Mouse (Mus musculus): ENCODE measurements around the gene Micall1. TPM values are rescaled to one million over a fixed set of nuclear protein-coding genes. Genes with fewer than 3 reads are reported as not detected.

Gene Micall1
- total RNA-seq (2021) = 10 to 100 TPM; 51.9 to 57.7 TPM

DNA sequence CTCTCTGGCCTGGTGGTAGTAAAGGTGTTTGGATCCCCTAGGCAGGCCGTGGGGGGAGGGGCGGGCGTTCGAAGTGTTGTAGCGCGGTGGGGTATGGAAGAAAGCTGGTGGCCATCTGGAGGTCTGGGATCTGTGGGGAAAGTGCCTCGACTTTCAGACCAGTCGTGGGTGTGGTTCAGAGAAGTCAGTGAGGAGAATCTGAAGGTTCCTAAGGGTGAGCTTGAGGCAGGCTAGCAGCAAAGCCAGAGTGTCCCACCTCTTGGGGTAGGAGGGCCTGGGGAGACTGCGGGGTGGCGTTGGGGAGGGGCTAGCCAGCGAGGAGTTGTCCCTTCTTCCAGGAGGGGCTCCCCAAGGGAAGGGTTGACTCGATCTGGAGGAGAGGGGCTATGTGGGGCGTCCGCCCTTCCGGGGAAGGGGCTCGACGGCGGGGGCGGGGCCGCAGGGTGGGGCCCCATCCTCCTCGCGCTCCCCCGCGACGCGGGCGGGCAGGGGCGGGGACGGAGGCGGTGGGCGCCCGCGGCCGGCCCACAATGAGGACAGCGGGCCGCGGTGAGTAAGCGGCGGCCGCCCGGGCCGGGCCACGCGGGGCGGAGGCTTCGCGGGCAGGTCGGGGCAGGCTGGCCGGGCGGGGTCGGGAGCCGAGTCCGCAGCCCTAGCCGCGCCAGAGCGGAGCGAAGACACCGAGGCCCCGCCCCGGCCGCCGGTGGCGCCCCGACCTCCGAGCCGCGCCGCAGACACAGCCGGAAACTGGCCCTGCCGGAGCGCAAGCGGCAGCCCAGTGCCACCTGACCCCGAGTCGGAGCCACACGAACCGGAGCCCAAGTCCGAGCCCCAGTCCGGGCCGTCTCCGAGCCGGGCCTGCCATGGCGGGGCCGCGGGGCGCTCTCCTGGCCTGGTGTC is at the start of gene Micall1:
Gene Micall1 (plus strand): TSS at position 478 of the 900 bp plus-strand sequence.
- DNase-seq (ENCODE audit: low spot score) = peak; percentile 65
- intact Hi-C loops (cut with DNase I) = no loop called here

- DNase-seq (ENCODE audit: low spot score) = no peak
- intact Hi-C loops (cut with DNase I) = no loop called here
These were observed 47.7 kb upstream of the Micall1 start for GRCm38 (mm10) chr15:79060887-79061565.

DNA sequence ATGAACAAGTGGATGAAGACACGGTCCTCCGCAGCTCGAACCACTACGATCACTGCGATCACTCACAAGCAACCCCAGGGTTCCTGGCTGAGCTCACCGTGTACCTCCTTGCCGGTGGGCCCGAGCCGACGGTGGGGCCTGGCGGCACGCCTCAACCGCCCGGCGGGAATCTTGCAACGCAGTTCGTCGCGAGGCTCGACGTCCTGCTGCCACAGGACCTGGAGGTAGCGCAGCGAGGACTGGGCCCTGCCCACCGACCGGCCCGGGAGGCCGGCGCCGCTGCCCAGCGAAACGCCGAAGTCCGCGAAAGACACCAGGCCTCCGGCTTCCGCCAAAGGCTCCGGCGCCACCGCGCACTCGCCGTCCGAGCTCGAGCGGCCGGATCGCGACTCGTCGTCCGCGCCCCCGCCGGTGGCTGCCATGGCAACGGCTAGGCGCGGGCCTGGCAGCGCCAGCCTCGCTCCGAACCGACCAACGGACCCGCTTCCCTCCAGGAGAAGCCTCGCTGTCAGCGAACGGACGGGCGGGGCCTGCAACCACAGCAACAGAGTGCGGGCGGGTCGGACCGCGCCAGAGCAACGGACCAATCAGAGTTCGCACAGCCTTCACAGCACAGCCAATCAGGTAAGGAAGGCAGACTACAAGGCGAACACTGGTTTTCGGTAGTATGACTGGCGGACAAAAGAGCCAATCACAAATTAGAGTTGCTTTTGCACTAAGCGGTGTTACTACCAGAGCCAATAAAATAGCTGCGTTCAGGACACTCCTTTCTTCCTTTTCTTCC is 46.1 kb upstream of the Micall1 start, which contains the start of gene Ankrd54:
Gene Ankrd54 (minus strand): TSS at position 518 of the 784 bp plus-strand sequence.
- peak; percentile 98 for DNase-seq (ENCODE audit: low spot score)
- intact Hi-C loops (cut with DNase I) = no loop called here

DNA sequence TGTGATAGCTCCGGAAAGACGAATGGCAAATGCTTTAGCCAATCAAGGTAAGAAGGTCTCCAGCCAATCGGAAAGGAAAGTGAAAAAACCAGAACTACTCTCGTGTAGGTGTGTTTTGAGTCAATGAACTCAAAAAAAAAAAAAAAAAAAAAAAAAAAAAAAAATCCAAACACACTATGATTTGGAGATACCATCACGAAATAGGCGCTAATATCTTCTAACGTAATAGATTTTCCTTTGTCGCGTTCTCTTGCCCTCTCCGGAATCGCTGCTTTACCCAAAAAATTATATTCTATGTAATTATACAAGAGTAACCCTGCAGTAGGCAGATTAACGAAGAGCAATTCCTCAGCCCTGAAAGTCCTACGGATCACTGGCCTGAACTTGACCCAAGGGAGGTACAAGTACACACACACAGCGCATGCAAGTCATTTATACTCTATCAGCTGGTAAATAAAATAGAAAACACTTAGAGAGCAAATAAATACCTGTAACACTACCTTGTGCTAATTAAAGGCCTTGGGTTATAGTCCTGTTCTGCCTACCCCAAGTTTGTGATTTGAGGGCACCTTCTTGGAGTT is 45.4 kb upstream of the Micall1 start:
- intact Hi-C loops (cut with DNase I) = no loop called here
- no peak for DNase-seq (ENCODE audit: low spot score)

DNA sequence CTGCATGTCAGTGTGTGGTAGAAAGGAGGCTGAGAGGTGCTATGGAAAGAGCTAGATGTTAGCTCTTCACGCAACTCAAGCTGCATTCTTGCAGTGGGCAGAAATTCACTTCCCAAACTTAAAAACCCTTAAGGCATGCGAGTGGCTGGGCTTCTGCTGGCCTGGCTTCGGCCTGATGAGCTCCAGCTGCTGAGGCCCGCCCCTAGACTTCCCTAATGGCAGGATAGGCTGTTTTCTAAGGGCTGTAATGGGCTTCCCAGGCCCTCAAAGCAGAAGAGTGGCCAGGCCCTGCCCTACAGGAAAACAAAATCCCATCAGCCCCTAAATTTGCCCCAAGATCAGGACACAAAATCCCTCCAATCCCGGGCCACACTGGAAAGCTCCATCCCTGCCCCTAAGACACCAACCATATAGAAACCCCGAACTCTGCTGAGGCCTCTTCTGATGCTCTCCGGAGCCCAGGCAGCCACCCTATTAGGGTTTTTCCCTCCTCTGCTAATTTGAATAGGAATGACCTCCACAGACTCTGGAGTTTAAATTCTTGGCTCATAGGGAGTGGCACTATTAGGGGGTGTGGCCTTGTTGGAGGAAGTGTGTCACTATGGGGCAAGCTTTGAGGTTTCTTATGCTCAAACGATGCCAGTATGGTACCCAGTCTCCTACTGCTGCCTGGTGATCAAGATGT is 43.5 kb upstream of the Micall1 start:
- DNase-seq (ENCODE audit: low spot score) = no peak

DNA sequence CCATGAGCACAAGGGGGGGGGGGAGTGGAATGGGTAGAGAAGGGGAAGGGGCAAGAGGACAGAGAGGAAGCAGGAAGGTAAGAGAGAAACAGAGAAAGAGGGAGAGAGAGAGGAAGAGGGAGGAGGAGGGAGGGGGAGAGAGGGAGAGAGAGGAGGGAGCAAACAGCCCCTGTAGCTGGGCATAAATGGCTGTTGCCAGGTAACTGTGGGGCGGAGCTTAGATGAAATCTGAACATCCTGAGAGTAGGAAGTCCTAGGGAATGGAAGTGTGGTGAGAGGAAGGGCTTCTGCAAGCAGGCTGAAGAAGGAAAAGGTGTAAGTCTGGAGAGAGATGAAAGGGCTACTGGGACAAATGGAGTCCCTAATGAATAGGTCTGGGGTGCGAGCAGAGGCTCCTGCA is 42.4 kb upstream of the Micall1 start:
- no peak for DNase-seq (ENCODE audit: low spot score)
- intact Hi-C loops (cut with DNase I) = loop anchor here (5.0 kb wide), 1 partner anchor 164 kb away; no protein-coding TSS in a partner anchor

More for the DNA sequence above, 43.5 kb upstream of the Micall1 start:
- intact Hi-C loops (cut with DNase I) = loop anchor here (5.0 kb wide), 1 partner anchor 163 kb away; no protein-coding TSS in a partner anchor

DNA sequence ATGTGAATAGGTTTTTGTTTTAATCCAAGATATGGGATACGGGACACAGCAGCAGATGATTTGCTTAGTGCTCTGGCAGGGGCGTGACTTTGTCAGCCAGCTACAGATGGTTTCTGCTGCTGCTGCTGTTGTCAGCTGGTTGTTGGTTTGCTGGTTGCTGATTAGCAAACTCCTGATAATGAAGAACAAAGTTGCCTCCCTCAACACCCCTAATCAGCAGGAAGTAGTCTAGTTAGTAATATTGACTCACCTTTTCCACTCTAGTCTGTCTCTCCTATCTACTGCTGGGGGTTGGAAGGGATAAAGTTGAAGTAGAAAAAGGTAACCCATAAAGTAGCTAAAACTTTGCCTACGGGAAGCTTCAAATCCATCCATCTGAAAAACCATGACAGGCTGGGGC is 41.1 kb upstream of the Micall1 start:
- intact Hi-C loops (cut with DNase I) = loop anchor here (5.0 kb wide), 1 partner anchor 165 kb away; no protein-coding TSS in a partner anchor
- no peak for DNase-seq (ENCODE audit: low spot score)

DNA sequence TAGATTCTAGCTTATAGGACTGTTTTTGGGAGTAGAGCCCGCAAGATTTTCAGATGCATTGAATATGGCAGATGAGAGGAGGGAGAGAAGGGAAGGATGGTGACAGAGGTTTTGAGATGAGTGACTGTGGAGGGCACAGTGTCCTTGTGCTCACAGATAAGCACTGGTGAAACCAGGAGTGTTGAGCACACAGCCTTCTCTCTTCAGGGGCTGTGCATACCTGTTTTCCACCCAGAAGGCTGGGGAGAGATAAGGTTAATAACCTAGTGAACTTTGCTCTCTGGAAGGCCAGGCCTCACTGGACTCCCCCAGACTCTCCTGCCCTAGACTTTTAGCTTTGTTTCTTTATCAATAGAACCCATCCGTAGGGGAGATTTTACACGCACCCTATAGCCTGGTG is 40.3 kb upstream of the Micall1 start:
- intact Hi-C loops (cut with DNase I) = loop anchor here (5.0 kb wide), 1 partner anchor 166 kb away; no protein-coding TSS in a partner anchor

GRCm38 (mm10) chr15:79071117-79072039 is 37.3 kb upstream of the Micall1 start:
- intact Hi-C loops (cut with DNase I) = loop anchor here (1.0 kb wide), 1 partner anchor 34 kb away; no protein-coding TSS in a partner anchor
- no peak for DNase-seq (ENCODE audit: low spot score)

More for the DNA sequence above, 40.3 kb upstream of the Micall1 start:
- DNase-seq (ENCODE audit: low spot score) = no peak

GRCm38 (mm10) chr15:79073752-79074151 is 34.9 kb upstream of the Micall1 start:
- intact Hi-C loops (cut with DNase I) = no loop called here
- DNase-seq (ENCODE audit: low spot score) = no peak

- DNase-seq (ENCODE audit: low spot score) = no peak
- intact Hi-C loops (cut with DNase I) = no loop called here
These were observed 34.3 kb upstream of the Micall1 start for GRCm38 (mm10) chr15:79074446-79074845.

DNA sequence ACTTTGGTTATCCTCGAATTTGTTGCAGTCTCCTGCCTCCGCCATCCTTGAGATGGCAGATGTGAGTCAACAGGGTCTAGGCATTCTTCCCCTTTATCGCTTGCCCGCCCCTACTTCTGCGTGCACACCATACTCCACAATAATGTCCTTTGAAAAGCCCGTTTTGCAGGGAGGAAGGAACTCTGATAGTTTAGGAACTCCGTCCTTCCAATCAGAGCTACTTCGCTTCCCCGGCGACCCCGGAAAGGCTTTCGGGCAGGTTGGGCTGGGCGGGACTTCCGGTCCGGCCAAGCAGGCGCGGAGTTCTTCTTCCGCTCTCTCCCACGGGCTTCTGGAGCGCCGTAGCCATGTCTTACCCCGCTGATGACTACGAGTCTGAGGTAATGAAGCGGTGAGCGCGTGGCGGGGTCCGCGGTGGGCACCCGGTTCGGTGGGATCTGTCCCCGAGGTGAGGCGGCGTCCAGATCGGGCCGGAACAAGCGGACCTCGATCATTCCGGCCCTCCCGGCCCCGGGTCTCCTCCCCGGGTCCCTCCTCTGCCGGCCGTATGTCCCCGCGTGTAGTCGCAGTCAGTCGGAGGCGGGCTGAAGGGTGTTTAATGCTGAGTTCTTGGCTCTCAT is 33.7 kb upstream of the Micall1 start, which contains the start of gene Eif3l:
Gene Eif3l (plus strand): TSS at position 267 of the 620 bp plus-strand sequence.
- intact Hi-C loops (cut with DNase I) = no loop called here
- peak; percentile 77 for DNase-seq (ENCODE audit: low spot score)

DNA sequence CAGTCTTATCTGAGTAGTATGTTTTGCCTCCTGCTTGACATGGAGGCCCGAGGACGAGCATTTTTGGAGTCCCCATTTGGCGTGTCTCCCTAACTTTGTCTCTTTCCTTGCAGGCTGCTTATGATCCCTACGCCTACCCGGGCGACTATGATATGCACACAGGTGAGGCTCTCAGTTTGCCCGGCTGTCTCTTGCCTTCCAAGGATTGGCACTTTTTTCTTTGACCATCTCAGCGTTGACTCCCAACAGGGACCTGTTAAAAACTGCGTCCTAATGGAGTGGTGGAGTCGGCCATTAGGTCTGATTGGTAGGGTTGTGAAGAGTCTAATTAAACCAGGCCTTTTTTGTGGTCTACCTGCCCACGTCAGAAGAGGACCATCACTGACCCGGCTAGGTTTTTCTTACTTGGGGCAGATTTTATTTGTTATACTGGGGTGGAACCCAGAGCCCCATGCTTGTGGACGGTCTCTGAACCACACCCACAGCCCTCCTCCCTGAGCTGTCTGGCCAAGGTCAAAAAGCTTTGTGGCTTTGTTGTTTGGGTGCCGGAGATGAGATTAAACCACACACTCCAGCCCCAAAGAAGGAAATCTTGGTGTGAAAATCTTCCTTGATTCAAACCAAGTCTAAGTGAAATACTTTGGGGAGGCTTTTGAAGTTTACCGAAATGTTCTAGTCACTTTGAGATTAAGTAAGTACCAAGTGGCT is 32.9 kb upstream of the Micall1 start:
- intact Hi-C loops (cut with DNase I) = no loop called here
- no peak for DNase-seq (ENCODE audit: low spot score)

DNA sequence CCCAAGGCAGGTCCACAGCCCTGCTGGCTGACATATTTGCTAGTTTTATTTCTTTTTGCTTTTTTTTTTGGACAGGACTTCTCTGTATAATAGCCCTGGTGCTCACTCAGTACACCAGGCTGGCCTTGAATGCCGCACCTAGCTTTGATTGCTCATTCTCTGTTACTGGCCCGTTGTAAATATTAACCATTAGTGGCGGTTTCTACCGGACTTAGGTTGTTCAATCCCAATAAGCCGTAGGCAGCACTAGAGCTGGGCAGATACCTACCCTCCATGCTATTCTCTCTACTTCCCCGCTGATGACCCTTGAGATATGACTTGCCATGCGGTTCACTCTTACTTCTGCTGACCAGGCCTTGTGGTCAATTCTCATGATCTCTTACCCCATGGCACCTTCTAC is 29.1 kb upstream of the Micall1 start:
- no peak for DNase-seq (ENCODE audit: low spot score)
- intact Hi-C loops (cut with DNase I) = no loop called here

GRCm38 (mm10) chr15:79092284-79092683 is 16.4 kb upstream of the Micall1 start:
- intact Hi-C loops (cut with DNase I) = no loop called here
- DNase-seq (ENCODE audit: low spot score) = no peak

DNA sequence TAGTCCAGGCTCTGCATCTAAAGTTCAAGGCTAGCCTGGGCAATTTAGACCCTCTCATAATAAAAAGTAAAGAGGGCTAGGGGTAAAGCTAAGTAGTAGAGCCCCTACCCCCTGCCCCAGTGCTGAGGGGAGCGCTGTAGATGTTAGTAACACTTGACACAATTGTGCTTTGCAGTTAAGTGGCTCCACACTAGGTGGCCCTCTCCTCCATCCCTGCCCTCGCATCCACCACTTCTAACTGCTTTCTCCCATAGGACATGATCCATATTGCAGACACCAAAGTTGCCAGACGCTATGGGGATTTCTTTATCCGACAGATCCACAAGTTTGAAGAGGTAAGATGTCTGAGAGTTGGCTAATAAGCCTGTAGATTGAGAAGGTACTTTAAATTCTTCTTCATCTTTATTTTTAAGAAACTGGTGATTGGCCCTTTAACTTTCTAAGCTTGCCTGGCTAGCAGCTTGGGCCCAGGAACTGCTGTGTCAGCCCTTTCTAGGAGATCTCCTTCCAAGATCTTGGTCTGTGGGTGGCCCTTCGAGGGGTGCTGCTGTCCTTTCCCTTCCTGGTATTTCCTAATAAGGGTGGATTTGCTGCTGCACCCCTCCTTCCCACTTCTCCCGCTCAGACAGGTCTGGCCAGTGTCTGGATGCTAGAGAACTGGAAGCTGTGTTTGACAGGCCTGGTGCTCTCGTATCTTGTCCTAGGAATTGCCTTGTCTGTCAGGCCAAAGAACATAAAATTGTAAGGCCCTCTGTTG is 15.4 kb upstream of the Micall1 start:
- DNase-seq (ENCODE audit: low spot score) = no peak
- intact Hi-C loops (cut with DNase I) = loop anchor here (1.0 kb wide), 1 partner anchor 55 kb away; no protein-coding TSS in a partner anchor
